Mouse (Mus musculus): ENCODE measurements around the gene Foxa3.

DNA sequence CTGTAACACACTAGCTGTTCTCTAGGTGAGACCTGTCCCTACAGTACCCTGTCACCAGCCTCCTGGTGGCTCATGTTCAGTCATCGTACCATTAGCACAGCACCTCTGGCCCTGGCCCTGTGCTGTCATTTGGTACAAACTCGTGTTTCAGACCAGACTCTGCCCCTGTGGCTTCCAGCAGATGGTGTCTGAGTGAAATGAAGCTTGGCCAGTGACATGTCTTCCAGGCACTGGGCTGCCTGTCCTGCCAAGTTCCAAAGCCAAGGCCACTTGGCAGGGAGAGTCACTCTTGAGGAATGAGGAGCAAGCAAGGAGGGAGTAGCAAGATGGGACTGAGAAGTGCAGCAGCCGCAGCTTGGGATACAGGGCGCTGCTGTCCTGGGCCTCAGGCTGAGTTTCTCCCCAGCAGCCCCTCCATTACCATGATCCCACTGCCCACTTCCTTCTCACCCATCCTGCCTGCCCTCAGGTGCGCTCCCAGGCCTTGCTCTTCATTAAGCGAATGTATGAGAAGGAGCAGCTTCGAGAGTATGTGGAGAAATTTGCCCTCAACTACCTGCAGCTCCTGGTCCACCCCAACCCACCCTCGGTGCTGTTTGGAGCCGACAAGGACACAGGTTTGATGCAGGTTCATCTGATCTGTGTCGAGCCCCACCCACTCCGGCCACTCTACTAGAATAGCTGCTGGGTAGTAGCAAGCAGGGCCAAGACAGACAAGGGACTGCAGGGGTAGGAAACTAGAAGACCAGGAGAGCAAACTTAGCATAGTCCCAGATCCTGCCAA is 23.1 kb upstream of the Foxa3 start:
- TF ChIP-seq CTCF (conservative IDR thresholded peaks at IDR 0.05; ENCODE audit: insufficient read depth, insufficient read length, low read depth, low read length) (no peak), POLR2A (IDR thresholded peaks at IDR 0.05; ENCODE audit: low read depth, low read length) (no peak)
